Mouse (Mus musculus): ENCODE data around the gene Col23a1. TPM values are rescaled to one million over a fixed set of nuclear protein-coding genes. Genes with fewer than 3 reads are reported as not detected.

The Col23a1 gene
- polyA plus RNA-seq, 1 experiment, result 1.5 TPM

DNA sequence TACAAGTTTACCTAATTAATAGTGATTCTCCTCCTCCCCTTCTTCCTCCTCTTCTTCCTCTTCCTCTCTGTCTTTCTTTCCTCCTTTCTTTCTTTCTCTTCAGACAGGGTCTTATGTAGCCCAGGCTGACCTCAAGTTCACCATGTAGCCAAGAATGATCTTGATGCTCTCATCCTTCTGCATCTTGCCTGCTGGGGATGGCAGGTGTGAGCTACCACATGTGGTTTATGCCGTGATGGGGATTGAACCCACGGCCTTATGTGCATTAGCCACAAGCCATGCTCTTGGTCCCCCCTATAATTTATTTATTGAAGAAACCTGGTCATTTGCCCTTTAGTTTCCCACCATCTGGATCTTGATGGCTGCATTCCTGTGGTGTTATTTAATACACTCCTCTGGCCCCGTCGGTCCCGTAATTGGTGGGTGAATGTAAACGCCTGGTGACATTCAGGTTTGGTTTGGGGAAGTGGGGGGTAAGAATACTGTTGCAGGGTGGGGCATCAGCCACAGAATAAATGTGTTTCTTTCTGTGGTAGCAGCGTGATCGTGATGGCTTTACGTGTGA, 104.7 kb downstream of the Col23a1 start:
- WGBS, result 83% methylated on average over 9 of the region's 9 CpGs
- no peaks in the 10 kb centered on the region for H3K4me1 ChIP-seq (ENCODE audit: control insufficient read depth, insufficient read depth, insufficient read length)
- H3K4me3 ChIP-seq (ENCODE audit: extremely low read depth, insufficient read depth, insufficient read length), result no peak overlapping the region
- H3K36me3 ChIP-seq (ENCODE audit: control insufficient read depth, insufficient read depth, low read length), result no peaks in the 10 kb centered on the region
- no peak overlapping the region for H3K27ac ChIP-seq (ENCODE audit: insufficient read depth, low read length)
- no peak for DNase-seq (ENCODE audit: low read depth in 1 of 2, low spot score in 2 of 2)
- H3K27me3 ChIP-seq (ENCODE audit: control insufficient read depth, insufficient read depth, low read length), result no peaks in the 10 kb centered on the region
- no peak for TF ChIP-seq POLR2A (IDR thresholded peaks at IDR 0.05; ENCODE audit: low read depth, low read length)
- TF ChIP-seq CTCF (IDR thresholded peaks at IDR 0.05; ENCODE audit: extremely low read depth, insufficient read depth, insufficient read length, insufficient replicate concordance), result no peak

DNA sequence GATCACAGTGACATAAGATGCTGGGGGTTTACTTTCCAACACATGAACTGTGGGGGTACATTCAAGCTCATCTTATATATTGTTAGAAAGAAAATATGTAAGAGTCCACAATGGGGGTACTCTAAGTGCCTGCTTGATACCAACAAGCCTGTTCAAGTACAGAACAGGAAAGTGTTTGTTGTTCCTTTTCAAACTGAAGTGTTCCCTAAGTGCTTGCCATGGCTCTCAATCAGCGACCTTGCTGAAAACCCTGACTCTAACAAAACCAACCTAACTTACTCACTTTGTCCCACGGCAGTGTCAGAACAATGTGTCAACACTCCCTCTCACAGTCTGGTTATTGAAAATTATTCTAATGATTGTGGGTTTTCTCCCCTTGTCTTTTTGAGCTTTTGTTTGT, 106.7 kb downstream of the Col23a1 start:
- Histone ChIP-seq H3K27ac (ENCODE audit: insufficient read depth, low read length) (no peak overlapping the region), H3K36me3 (ENCODE audit: control insufficient read depth, insufficient read depth, low read length) (no peaks in the 10 kb centered on the region), H3K27me3 (ENCODE audit: control insufficient read depth, insufficient read depth, low read length) (no peaks in the 10 kb centered on the region), H3K4me3 (ENCODE audit: extremely low read depth, insufficient read depth, insufficient read length) (no peak overlapping the region), H3K4me1 (ENCODE audit: control insufficient read depth, insufficient read depth, insufficient read length) (no peaks in the 10 kb centered on the region)
- TF ChIP-seq POLR2A (IDR thresholded peaks at IDR 0.05; ENCODE audit: low read depth, low read length), result no peak
- no peak for TF ChIP-seq CTCF (IDR thresholded peaks at IDR 0.05; ENCODE audit: extremely low read depth, insufficient read depth, insufficient read length, insufficient replicate concordance)
- WGBS, result 87% methylated on average over 2 of the region's 2 CpGs
- DNase-seq (ENCODE audit: low read depth in 1 of 2, low spot score in 2 of 2), result no peak

DNA sequence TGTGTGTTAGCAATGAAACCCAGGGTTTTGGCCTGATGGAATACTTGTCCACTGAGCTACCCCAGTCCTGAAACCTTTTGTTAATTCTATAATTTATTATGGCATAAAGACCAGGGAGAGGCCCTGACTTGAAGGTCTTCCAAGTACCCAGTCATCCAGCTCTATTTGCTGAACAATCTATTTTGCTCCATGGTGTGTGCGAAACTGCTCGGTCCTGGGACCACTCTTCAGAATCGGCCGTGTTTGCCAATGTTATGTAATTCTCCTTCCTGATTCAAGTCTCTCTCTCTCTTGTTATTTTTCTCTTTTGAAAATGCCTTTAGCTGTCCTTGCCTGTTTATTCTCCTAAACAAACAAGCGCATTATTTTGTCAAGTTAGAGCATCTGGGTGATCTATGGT, 108.4 kb downstream of the Col23a1 start:
- Histone ChIP-seq H3K4me3 (ENCODE audit: extremely low read depth, insufficient read depth, insufficient read length) (no peak overlapping the region), H3K27ac (ENCODE audit: insufficient read depth, low read length) (no peak overlapping the region), H3K27me3 (ENCODE audit: control insufficient read depth, insufficient read depth, low read length) (no peaks in the 10 kb centered on the region), H3K4me1 (ENCODE audit: control insufficient read depth, insufficient read depth, insufficient read length) (no peaks in the 10 kb centered on the region), H3K36me3 (ENCODE audit: control insufficient read depth, insufficient read depth, low read length) (no peaks in the 10 kb centered on the region)
- DNase-seq (ENCODE audit: low read depth in 1 of 2, low spot score in 2 of 2), result no peak
- TF ChIP-seq CTCF (IDR thresholded peaks at IDR 0.05; ENCODE audit: extremely low read depth, insufficient read depth, insufficient read length, insufficient replicate concordance) (no peak), POLR2A (IDR thresholded peaks at IDR 0.05; ENCODE audit: low read depth, low read length) (no peak)
- WGBS, result 86% methylated on average over 5 of the region's 5 CpGs

DNA sequence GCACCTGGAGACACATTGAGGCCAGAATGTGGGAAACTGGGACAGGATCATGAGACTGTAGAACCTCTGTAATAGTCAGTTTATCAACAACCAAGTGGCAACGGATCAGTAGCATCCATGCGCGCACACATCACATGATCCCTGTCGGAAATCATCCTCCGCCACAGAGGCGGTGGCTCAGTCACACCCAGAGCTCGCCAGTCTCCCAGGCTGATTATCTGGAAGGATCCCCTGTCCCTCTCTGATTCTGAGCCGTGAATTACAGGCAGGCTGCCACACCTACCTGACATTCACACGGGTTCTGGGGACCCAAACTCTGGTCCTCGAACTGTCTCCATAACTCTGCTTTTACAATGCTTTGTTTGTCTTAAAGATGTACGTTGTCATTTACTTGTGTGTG, 110.6 kb downstream of the Col23a1 start:
- Histone ChIP-seq H3K27ac (ENCODE audit: insufficient read depth, low read length) (no peak overlapping the region), H3K27me3 (ENCODE audit: control insufficient read depth, insufficient read depth, low read length) (no peaks in the 10 kb centered on the region), H3K4me3 (ENCODE audit: extremely low read depth, insufficient read depth, insufficient read length) (no peak overlapping the region), H3K4me1 (ENCODE audit: control insufficient read depth, insufficient read depth, insufficient read length) (no peaks in the 10 kb centered on the region), H3K36me3 (ENCODE audit: control insufficient read depth, insufficient read depth, low read length) (no peaks in the 10 kb centered on the region)
- no peak for TF ChIP-seq CTCF (IDR thresholded peaks at IDR 0.05; ENCODE audit: extremely low read depth, insufficient read depth, insufficient read length, insufficient replicate concordance)
- no peak for TF ChIP-seq POLR2A (IDR thresholded peaks at IDR 0.05; ENCODE audit: low read depth, low read length)
- DNase-seq (ENCODE audit: low read depth in 1 of 2, low spot score in 2 of 2), result no peak
- WGBS, result 89% methylated on average over 11 of the region's 11 CpGs

DNA sequence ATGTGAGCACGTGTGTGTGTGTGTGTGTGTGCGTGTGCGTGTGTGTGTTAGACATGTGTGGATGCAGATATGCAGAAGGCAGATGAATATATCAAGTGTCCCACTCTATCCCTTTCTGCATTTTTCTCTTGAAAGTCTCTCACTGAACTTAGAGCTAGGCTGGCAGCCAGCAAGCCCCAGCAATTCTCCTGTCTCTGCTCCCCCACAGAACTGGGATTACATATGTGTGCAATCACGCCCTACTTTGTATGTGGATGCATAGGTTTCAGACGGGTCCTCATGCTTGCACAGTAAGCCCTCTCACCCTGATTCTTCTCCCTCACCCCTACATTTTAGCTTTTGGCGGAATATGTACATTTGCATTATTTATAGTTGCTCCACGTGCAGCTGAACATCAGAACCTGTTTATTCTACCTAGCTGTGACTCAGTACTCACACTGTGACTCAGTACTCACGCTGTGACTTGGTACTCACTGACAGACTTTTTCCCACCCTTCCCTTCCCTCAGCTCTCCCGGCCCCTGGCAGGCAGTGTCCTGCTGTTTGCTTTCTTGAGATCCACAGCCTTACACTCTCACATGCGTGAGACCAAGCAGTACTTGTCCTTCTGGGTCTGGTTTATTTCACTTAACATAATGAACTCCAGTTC, 111.9 kb downstream of the Col23a1 start:
- Histone ChIP-seq H3K27me3 (ENCODE audit: control insufficient read depth, insufficient read depth, low read length) (no peaks in the 10 kb centered on the region), H3K27ac (ENCODE audit: insufficient read depth, low read length) (no peak overlapping the region), H3K4me3 (ENCODE audit: extremely low read depth, insufficient read depth, insufficient read length) (no peak overlapping the region), H3K36me3 (ENCODE audit: control insufficient read depth, insufficient read depth, low read length) (no peaks in the 10 kb centered on the region), H3K4me1 (ENCODE audit: control insufficient read depth, insufficient read depth, insufficient read length) (no peaks in the 10 kb centered on the region)
- WGBS, result 83% methylated on average over 10 of the region's 10 CpGs
- DNase-seq (ENCODE audit: low read depth in 1 of 2, low spot score in 2 of 2), result no peak
- TF ChIP-seq POLR2A (IDR thresholded peaks at IDR 0.05; ENCODE audit: low read depth, low read length) (no peak), CTCF (IDR thresholded peaks at IDR 0.05; ENCODE audit: extremely low read depth, insufficient read depth, insufficient read length, insufficient replicate concordance) (no peak)

DNA sequence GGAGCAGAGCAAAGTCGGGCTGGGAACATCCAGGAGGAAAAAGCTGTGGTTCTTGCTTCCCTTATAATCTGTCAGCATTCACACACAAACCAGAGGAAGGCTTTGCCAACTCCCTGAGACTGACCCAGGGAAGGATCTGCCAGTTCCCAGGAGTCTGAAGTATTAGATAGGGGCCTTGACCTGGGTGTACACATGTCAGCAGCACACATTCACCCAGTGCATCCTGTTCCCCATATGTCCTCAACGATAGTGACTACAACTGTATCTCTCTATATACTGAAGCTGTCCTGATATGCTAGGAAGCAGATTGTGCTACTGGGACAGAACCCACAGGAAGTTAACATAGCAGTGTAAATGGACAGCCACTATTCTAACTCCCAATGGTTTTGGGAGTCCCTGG, 114.2 kb downstream of the Col23a1 start:
- WGBS, result 58% methylated on average over 2 of the region's 2 CpGs

DNA sequence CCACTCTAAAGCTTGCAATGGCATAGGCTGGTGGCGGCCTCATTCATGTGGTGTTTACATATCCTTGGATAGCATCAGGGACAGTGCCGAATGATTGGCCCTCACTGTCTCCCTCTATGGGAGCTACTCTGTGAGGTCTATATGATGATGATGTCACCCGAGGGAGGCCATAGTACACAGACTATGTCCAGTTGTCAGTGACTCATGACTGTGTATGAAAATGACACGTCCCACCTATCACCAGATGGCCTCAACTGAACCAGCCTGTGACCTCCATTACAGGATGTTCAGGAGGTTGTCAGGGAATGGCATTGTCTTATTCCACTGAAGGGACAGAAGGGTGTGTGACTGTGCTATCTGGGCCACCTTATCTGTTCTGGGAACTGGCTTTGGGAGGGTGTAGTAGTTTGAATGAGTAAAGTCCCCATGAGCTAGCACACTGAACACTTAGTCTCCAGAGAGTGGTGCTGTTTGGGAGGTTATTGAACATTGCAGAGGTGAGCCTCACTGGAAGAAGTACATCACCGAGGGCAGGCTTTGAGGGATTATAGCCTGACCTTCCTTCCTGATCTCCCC, 115.2 kb downstream of the Col23a1 start:
- Histone ChIP-seq H3K36me3 (ENCODE audit: control insufficient read depth, insufficient read depth, low read length) (no peaks in the 10 kb centered on the region), H3K27me3 (ENCODE audit: control insufficient read depth, insufficient read depth, low read length) (no peaks in the 10 kb centered on the region), H3K27ac (ENCODE audit: insufficient read depth, low read length) (no peak overlapping the region), H3K4me1 (ENCODE audit: control insufficient read depth, insufficient read depth, insufficient read length) (no peaks in the 10 kb centered on the region), H3K4me3 (ENCODE audit: extremely low read depth, insufficient read depth, insufficient read length) (no peak overlapping the region)
- no peak for DNase-seq (ENCODE audit: low read depth in 1 of 2, low spot score in 2 of 2)
- 78% methylated on average over 5 of the region's 5 CpGs for WGBS
- no peak for TF ChIP-seq CTCF (IDR thresholded peaks at IDR 0.05; ENCODE audit: extremely low read depth, insufficient read depth, insufficient read length, insufficient replicate concordance)
- TF ChIP-seq POLR2A (IDR thresholded peaks at IDR 0.05; ENCODE audit: low read depth, low read length), result no peak

More for the DNA sequence above, 114.2 kb downstream of the Col23a1 start:
- DNase-seq (ENCODE audit: low read depth in 1 of 2, low spot score in 2 of 2), result no peak
- Histone ChIP-seq H3K27ac (ENCODE audit: insufficient read depth, low read length) (no peak overlapping the region), H3K4me1 (ENCODE audit: control insufficient read depth, insufficient read depth, insufficient read length) (no peaks in the 10 kb centered on the region), H3K4me3 (ENCODE audit: extremely low read depth, insufficient read depth, insufficient read length) (no peak overlapping the region), H3K27me3 (ENCODE audit: control insufficient read depth, insufficient read depth, low read length) (no peaks in the 10 kb centered on the region), H3K36me3 (ENCODE audit: control insufficient read depth, insufficient read depth, low read length) (no peaks in the 10 kb centered on the region)
- TF ChIP-seq POLR2A (IDR thresholded peaks at IDR 0.05; ENCODE audit: low read depth, low read length), result no peak
- TF ChIP-seq CTCF (IDR thresholded peaks at IDR 0.05; ENCODE audit: extremely low read depth, insufficient read depth, insufficient read length, insufficient replicate concordance), result no peak
